Mouse (Mus musculus) T-helper 17 cell (primary cell): ENCODE data around the gene Tmem45a2.

Experiments
- in situ Hi-C, 2 experiments: fragments of 300-600 bp; cut with MboI, MseI; formaldehyde crosslinking; loops; 1 replicate in 1 of 2; 2 replicates in 1 of 2; pipeline ENCODE4 v1.15.1; 2025; ENCODE audit warnings: high pct_unique_total_duplicates in 2 of 2

Gene Tmem45a2

GRCm38 (mm10) chr16:57071132-57071639 lies at the start of gene Tmem45a2:
Gene Tmem45a2, minus strand, starts transcription at chr16:57071372.
- in situ Hi-C loops = no loop called here

GRCm38 (mm10) chr16:57117562-57117961 lies 46.4 kb upstream of the Tmem45a2 start:
- in situ Hi-C loops = loop anchor here in 1 of 2 experiments (5.0 kb wide), 1 partner anchor 50 kb away; the partner anchor contains the start of gene Nit2

GRCm38 (mm10) chr16:57116066-57116465 lies 44.9 kb upstream of the Tmem45a2 start:
- in situ Hi-C loops = loop anchor here in 1 of 2 experiments (5.0 kb wide), 1 partner anchor 51 kb away; the partner anchor contains the start of gene Nit2

- in situ Hi-C loops = loop anchor here in 1 of 2 experiments (10.0 kb wide), 1 partner anchor 1028 kb away; no protein-coding TSS in a partner anchor
Measured at GRCm38 (mm10) chr16:57106185-57106960, 35.2 kb upstream of the Tmem45a2 start.

GRCm38 (mm10) chr16:57101174-57101573 lies 30.0 kb upstream of the Tmem45a2 start:
- in situ Hi-C loops = loop anchor here in 1 of 2 experiments (10.0 kb wide), 1 partner anchor 1034 kb away; no protein-coding TSS in a partner anchor

GRCm38 (mm10) chr16:57099572-57100237 lies 28.5 kb upstream of the Tmem45a2 start:
- in situ Hi-C loops = loop anchor here (10.0 kb wide), 2 partner anchors 325 to 1035 kb away; no protein-coding TSS in a partner anchor

DNA sequence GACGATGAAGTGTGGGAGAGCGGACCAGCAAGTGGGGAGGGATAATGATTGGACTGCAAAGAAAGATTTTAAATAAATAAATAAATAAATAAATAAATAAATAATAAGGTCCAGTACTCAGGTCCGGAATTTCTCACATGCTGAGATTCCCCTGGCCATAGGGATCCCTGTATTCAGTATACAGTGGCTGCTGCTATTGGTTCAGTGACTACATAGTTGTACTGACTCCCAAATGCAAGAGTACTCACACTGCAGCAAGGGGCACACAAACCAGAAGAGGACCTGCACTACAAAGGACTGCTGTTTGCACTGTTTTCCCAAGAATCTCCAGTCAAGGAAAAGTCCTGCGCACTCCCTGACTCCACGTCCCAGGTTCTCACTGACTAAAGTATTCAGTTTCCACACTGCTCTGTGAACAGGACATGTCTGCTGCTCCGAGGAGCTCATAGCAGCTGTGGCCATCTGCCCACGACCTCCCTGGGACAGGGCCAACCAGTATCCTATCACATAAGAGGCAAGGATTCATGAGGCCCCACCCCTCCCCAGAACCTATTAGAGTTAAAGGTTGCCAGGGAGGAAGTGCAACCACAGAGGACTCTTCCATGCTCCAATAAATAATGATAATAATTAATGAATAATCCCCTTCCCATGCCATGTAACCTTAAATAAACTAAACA lies 27.4 kb upstream of the Tmem45a2 start:
- in situ Hi-C loops = loop anchor here (10.0 kb wide), 1 partner anchor 324 kb away; no protein-coding TSS in a partner anchor

- in situ Hi-C loops = loop anchor here (10.0 kb wide), 1 partner anchor 318 kb away; no protein-coding TSS in a partner anchor
Measured at GRCm38 (mm10) chr16:57092911-57093605, 21.9 kb upstream of the Tmem45a2 start.

- in situ Hi-C loops = loop anchor here (10.0 kb wide), 1 partner anchor 318 kb away; no protein-coding TSS in a partner anchor
Measured at GRCm38 (mm10) chr16:57092460-57092859, 21.3 kb upstream of the Tmem45a2 start.

DNA sequence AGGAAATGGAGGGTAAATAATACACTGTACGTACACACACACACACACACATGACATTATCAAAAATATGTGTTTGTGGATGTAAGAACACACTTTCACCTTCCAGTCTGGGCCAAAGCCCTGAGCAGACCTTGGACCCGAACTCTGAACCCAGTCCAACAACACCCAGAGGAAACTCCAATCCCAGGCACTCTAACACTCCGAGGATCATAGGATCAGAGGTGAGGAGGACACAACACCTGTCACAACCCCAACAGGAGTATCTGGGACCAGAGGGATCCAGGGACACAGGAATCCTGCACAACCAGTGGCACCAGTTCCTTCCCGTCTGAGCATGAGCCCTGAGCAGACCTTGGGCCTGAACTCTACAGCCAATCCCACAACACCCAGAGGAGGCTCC lies 8.4 kb upstream of the Tmem45a2 start:
- in situ Hi-C loops = no loop called here

DNA sequence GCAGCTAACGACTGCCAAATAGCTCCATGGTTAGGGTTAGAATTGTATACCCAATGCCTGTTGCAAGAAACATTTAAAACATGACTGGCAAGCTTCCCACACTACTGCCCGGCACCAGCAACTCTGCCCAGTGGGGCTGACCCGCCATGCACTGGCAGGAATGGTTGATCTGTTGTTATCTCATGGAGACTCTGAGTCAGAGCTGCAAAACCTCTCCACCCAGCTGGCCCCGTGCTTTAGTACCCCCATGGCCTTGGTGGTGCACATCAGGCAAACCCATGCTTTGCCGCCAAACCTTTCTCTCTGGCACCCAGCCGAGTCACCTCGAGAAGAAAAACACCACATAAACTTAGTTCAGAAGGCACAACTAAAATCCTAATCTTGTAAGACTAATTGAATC lies 4.8 kb upstream of the Tmem45a2 start:
- in situ Hi-C loops = no loop called here

- in situ Hi-C loops = no loop called here
Measured at GRCm38 (mm10) chr16:57062045-57062444, 9.1 kb downstream of the Tmem45a2 start.

DNA sequence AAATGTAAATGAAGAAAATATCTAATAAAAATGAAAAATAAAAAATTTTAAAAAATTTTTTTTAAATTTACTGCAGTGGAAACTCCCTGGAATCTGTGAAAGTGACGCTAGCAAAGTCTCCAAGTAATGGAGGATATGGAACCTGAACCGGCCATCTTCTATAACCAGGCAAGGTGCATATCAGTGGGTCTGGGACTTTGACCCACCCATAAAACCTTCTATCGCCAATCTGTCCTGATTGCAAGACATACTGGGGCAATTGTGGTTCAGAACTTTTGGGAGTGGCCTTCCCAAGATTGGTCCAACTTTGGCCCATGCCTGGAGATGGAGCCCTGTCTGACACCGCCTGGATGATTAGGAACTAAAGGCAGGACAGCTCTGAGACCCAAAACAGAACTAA lies 14.2 kb downstream of the Tmem45a2 start:
- in situ Hi-C loops = loop anchor here in 1 of 2 experiments (5.0 kb wide), 1 partner anchor 75 kb away; no protein-coding TSS in a partner anchor

- in situ Hi-C loops = no loop called here
Measured at GRCm38 (mm10) chr16:57049974-57050373, 21.2 kb downstream of the Tmem45a2 start.

GRCm38 (mm10) chr16:57038600-57038999 lies 32.6 kb downstream of the Tmem45a2 start:
- in situ Hi-C loops = no loop called here

- in situ Hi-C loops = no loop called here
Measured at GRCm38 (mm10) chr16:57030150-57030885, 40.9 kb downstream of the Tmem45a2 start.

DNA sequence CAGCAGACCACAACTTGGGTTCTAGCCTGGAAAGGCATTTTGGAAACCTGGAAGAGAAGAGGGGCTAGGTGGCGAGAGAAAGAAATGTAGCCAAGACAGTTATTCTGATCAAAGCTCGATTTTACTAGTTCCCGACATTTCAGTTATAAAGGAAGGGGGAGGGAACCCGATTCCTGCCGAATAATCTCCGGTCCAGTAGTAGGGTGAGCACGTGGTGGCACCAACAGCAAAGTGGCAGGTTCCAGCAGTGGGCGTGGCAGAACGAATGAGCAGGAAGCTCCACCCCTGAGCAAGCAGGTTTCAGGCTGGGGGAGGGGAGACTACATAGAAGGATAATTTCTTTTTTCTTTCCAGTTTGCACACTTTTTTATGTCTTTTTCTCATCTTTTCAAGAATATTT lies 72.9 kb downstream of the Tmem45a2 start:
- in situ Hi-C loops = loop anchor here in 1 of 2 experiments (25.0 kb wide), 1 partner anchor 1364 kb away; no protein-coding TSS in a partner anchor
